Mouse (Mus musculus): ENCODE results near the gene Ndrg2. TPM values are rescaled to one million over a fixed set of nuclear protein-coding genes. Genes with fewer than 3 reads are reported as not detected.
"Not testable (repeated sequence)": the region's sequence is repeated elsewhere in the genome, so short reads cannot be mapped to it uniquely, and the experiment has no call there.

The Ndrg2 gene
- polyA plus RNA-seq, 1 experiment: 0.44 TPM

- peak overlapping the region; percentile 95 for H3K4me3 ChIP-seq (replicated peaks)
- TF ChIP-seq FLI1 (IDR thresholded peaks at IDR 0.05; ENCODE audit: low read length) (no peak), GATA1 (IDR thresholded peaks at IDR 0.05; ENCODE audit: borderline replicate concordance, low read length) (no peak)
- H3K4me1 ChIP-seq: peaks cover 9% of the 10 kb centered on the region
- H3K9me3 ChIP-seq: no peaks in the 10 kb centered on the region
- H3K27me3 ChIP-seq (replicated peaks): peaks cover 2% of the 10 kb centered on the region
- H3K36me3 ChIP-seq (replicated peaks; ENCODE audit: low read length): peaks cover 22% of the 10 kb centered on the region
Measured at GRCm38 (mm10) chr14:51884031-51884544, 29.9 kb downstream of the Ndrg2 start.

- H3K4me1 ChIP-seq: peaks cover 9% of the 10 kb centered on the region
- H3K9me3 ChIP-seq: no peaks in the 10 kb centered on the region
- TF ChIP-seq GATA1 (IDR thresholded peaks at IDR 0.05; ENCODE audit: borderline replicate concordance, low read length): no peak
- no peak for TF ChIP-seq FLI1 (IDR thresholded peaks at IDR 0.05; ENCODE audit: low read length)
- H3K27me3 ChIP-seq (replicated peaks): peaks cover 2% of the 10 kb centered on the region
- peak overlapping the region; percentile 95 for H3K4me3 ChIP-seq (replicated peaks)
- H3K36me3 ChIP-seq (replicated peaks; ENCODE audit: low read length): peaks cover 17% of the 10 kb centered on the region
Measured at GRCm38 (mm10) chr14:51883527-51884030, 30.4 kb downstream of the Ndrg2 start.

- peaks cover 13% of the 10 kb centered on the region for H3K27me3 ChIP-seq (replicated peaks)
- TF ChIP-seq GATA1 (IDR thresholded peaks at IDR 0.05; ENCODE audit: borderline replicate concordance, low read length): no peak
- no peak for TF ChIP-seq FLI1 (IDR thresholded peaks at IDR 0.05; ENCODE audit: low read length)
- no peak overlapping the region for H3K4me3 ChIP-seq (replicated peaks)
- no peaks in the 10 kb centered on the region for H3K4me1 ChIP-seq
- no peaks in the 10 kb centered on the region for H3K36me3 ChIP-seq (replicated peaks; ENCODE audit: low read length)
- H3K9me3 ChIP-seq: no peaks in the 10 kb centered on the region
Measured at GRCm38 (mm10) chr14:51877517-51877916, 36.4 kb downstream of the Ndrg2 start.

GRCm38 (mm10) chr14:51871741-51872140, 42.2 kb downstream of the Ndrg2 start:
- Histone ChIP-seq H3K36me3 (replicated peaks; ENCODE audit: low read length) (no peaks in the 10 kb centered on the region), H3K9me3 (no peaks in the 10 kb centered on the region), H3K4me3 (replicated peaks) (no peak overlapping the region), H3K27me3 (replicated peaks) (peaks cover 19% of the 10 kb centered on the region), H3K4me1 (no peaks in the 10 kb centered on the region)
- TF ChIP-seq GATA1 (IDR thresholded peaks at IDR 0.05; ENCODE audit: borderline replicate concordance, low read length): no peak
- TF ChIP-seq FLI1 (IDR thresholded peaks at IDR 0.05; ENCODE audit: low read length): no peak

GRCm38 (mm10) chr14:51870756-51871155, 43.2 kb downstream of the Ndrg2 start:
- Histone ChIP-seq H3K27me3 (replicated peaks) (peaks cover 17% of the 10 kb centered on the region), H3K4me1 (no peaks in the 10 kb centered on the region), H3K36me3 (replicated peaks; ENCODE audit: low read length) (no peaks in the 10 kb centered on the region), H3K4me3 (replicated peaks) (no peak overlapping the region), H3K9me3 (no peaks in the 10 kb centered on the region)
- no peak for TF ChIP-seq GATA1 (IDR thresholded peaks at IDR 0.05; ENCODE audit: borderline replicate concordance, low read length)

- H3K4me3 ChIP-seq (replicated peaks); H3K27me3 ChIP-seq (replicated peaks); H3K4me1 ChIP-seq; H3K9me3 ChIP-seq; H3K36me3 ChIP-seq (replicated peaks; ENCODE audit: low read length): not testable (repeated sequence)
Measured at GRCm38 (mm10) chr14:51863603-51864002, 50.4 kb downstream of the Ndrg2 start.

GRCm38 (mm10) chr14:51855280-51855679, 58.7 kb downstream of the Ndrg2 start:
- not testable (repeated sequence) for H3K4me1 ChIP-seq; H3K9me3 ChIP-seq; H3K27me3 ChIP-seq (replicated peaks); H3K4me3 ChIP-seq (replicated peaks); H3K36me3 ChIP-seq (replicated peaks; ENCODE audit: low read length)

Other genes with a start within 250 kb of the Ndrg2 start
- not detected in 2 replicates for gene Gm17079, start 218.7 kb downstream of the Ndrg2 start, polyA plus RNA-seq (2012; ENCODE audit: insufficient read depth, low replicate concordance)
- gene Gm5800, start 197.0 kb downstream of the Ndrg2 start, polyA plus RNA-seq (2012; ENCODE audit: insufficient read depth, low replicate concordance): not detected in 2 replicates
- not detected in 2 replicates for gene Ang4, start 140.6 kb downstream of the Ndrg2 start, polyA plus RNA-seq (2012; ENCODE audit: insufficient read depth, low replicate concordance)
- not detected in 2 replicates for gene AY358078, start 114.1 kb downstream of the Ndrg2 start, polyA plus RNA-seq (2012; ENCODE audit: insufficient read depth, low replicate concordance)
- gene Ear6, start 60.5 kb downstream of the Ndrg2 start, polyA plus RNA-seq (2012; ENCODE audit: insufficient read depth, low replicate concordance): not detected in 2 replicates
- 4.8 and 6.2 TPM in 2 replicates for gene Mettl17, start 29.3 kb downstream of the Ndrg2 start, polyA plus RNA-seq (2012; ENCODE audit: insufficient read depth, low replicate concordance)
- gene Slc39a2, start 21.3 kb downstream of the Ndrg2 start, polyA plus RNA-seq (2012; ENCODE audit: insufficient read depth, low replicate concordance): 0.89 TPM in 1 of 2 replicates, not detected in the other
- not detected in 2 replicates for gene Tppp2, start 4.3 kb upstream of the Ndrg2 start, polyA plus RNA-seq (2012; ENCODE audit: insufficient read depth, low replicate concordance)
- not detected in 2 replicates for gene Rnase13, start 8.6 kb upstream of the Ndrg2 start, polyA plus RNA-seq (2012; ENCODE audit: insufficient read depth, low replicate concordance)
- 12.9 and 14.5 TPM in 2 replicates for gene Arhgef40, start 70.6 kb upstream of the Ndrg2 start, polyA plus RNA-seq (2012; ENCODE audit: insufficient read depth, low replicate concordance)
- gene Tmem253, start 101.5 kb upstream of the Ndrg2 start, polyA plus RNA-seq (2012; ENCODE audit: insufficient read depth, low replicate concordance): not detected in 2 replicates
- 50.3 and 65.2 TPM in 2 replicates for gene Zfp219, start 106.6 kb upstream of the Ndrg2 start, polyA plus RNA-seq (2012; ENCODE audit: insufficient read depth, low replicate concordance)
- not detected in 2 replicates for gene Olfr221, start 128.3 kb upstream of the Ndrg2 start, polyA plus RNA-seq (2012; ENCODE audit: insufficient read depth, low replicate concordance)
- 1.1 and 32.3 TPM in 2 replicates for gene Hnrnpc, start 189.9 kb upstream of the Ndrg2 start, polyA plus RNA-seq (2012; ENCODE audit: insufficient read depth, low replicate concordance)
- gene Rpgrip1, start 196.5 kb upstream of the Ndrg2 start, polyA plus RNA-seq (2012; ENCODE audit: insufficient read depth, low replicate concordance): not detected in 2 replicates